10 mouse cellular contexts compared by ENCODE assay signal in the genomic region with DNA sequence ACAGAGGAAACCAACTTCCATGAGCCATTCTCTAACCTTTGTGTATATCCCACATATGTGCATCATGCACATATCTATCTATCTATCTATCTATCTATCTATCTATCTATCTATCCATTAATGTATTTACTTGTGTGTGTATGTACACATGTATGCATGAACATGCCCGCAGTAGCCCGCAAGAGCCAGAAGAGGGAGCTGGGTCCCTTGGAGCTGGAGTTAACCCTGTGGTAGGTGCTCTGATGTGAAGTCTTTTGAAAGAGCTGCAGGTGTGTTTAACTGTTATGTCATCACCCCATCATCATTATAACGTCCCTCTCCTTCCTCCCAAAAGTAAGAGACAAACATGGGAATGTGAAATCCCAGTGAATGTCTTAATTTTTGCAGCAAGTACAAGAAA.
DNase-seq lines count a peak whose midpoint lies in the region; ATAC-seq and TF ChIP-seq lines count a peak whose summit lies in the region.
"Had no signal": no experiment of that assay in that cellular context is flagged by ENCODE, and none has a peak within 500 bp of the region (broad histone marks: within the 10 kb centered on the region; RNA-seq: fewer than 3 reads in every experiment).

No protein-coding gene starts in this region.

- DNase-seq in midbrain, postnatal 0 days (ENCODE audit: low spot score) = no peak
- DNase-seq in Patski (ENCODE audit: low read depth, low spot score) = no peak
- peak; percentile 9 for DNase-seq in thymus, postnatal 0 days (ENCODE audit: low spot score)
- DNase-seq in urinary bladder, adult 2 months (ENCODE audit: low spot score) = no peak
- DNase-seq: cerebellum, postnatal 25 days; spleen, adult 18-20 months had no signal

- H3K4me1 ChIP-seq in intestine, postnatal 0 days (replicated peaks; ENCODE audit: control insufficient read depth, insufficient read depth, low read length) = no peaks in the 10 kb centered on the region
- no peaks in the 10 kb centered on the region for H3K4me1 ChIP-seq in intestine, embryonic 16.5 days (ENCODE audit: control insufficient read depth, insufficient read depth, low read length)
- H3K4me1 ChIP-seq in midbrain, postnatal 0 days (ENCODE audit: insufficient read depth, low read length) = no peaks in the 10 kb centered on the region
- peaks cover 2% of the 10 kb centered on the region; the same call in 1 of the 2 replicates for H3K4me1 ChIP-seq in midbrain, embryonic 16.5 days (ENCODE audit: control insufficient read depth, insufficient read depth, low read length)

- POLR2A ChIA-PET in Patski (lab: Charles Lee) = interaction anchor here (1.2 kb wide), 1 partner anchor 278 kb away, joined by 3 read pairs; no protein-coding TSS in a partner anchor

- in situ Hi-C loops in Patski (cut with MboI; ENCODE audit: low pct_unique_long_range_greater_than_20kb) = loop anchor here (10.0 kb wide), 2 partner anchors 130 to 280 kb away; no protein-coding TSS in a partner anchor

- no peaks in the 10 kb centered on the region for H3K27me3 ChIP-seq in intestine, postnatal 0 days (replicated peaks; ENCODE audit: control insufficient read depth, insufficient read depth, low read length)
- no peaks in the 10 kb centered on the region for H3K27me3 ChIP-seq in intestine, embryonic 16.5 days (replicated peaks; ENCODE audit: control insufficient read depth, insufficient read depth, low read length)
- no peaks in the 10 kb centered on the region for H3K27me3 ChIP-seq in midbrain, postnatal 0 days (ENCODE audit: insufficient read depth, low read length)
- H3K27me3 ChIP-seq in midbrain, embryonic 16.5 days (ENCODE audit: control insufficient read depth, insufficient read depth, low read depth, low read length) = no peaks in the 10 kb centered on the region
- H3K27me3 ChIP-seq in Patski = peaks cover 41% of the 10 kb centered on the region

- no peak overlapping the region for H3K4me2 ChIP-seq in intestine, postnatal 0 days (replicated peaks; ENCODE audit: low read depth)
- no peak overlapping the region for H3K4me2 ChIP-seq in intestine, embryonic 16.5 days (ENCODE audit: low read depth, low read length)
- H3K4me2 ChIP-seq in midbrain, postnatal 0 days (ENCODE audit: low read depth, low read length, poor library complexity, severe bottlenecking) = no peak overlapping the region
- no peak overlapping the region for H3K4me2 ChIP-seq in midbrain, embryonic 16.5 days (ENCODE audit: low read length)

- no peak overlapping the region for H3K27ac ChIP-seq in intestine, postnatal 0 days (ENCODE audit: low read depth, low read length)
- no peak overlapping the region for H3K27ac ChIP-seq in intestine, embryonic 16.5 days (ENCODE audit: low read length)
- H3K27ac ChIP-seq in midbrain, postnatal 0 days (ENCODE audit: low read depth, low read length) = no peak overlapping the region
- no peak overlapping the region for H3K27ac ChIP-seq in midbrain, embryonic 16.5 days (ENCODE audit: low read length)

- peak; percentile 67 for TF ChIP-seq CTCF in intestine, postnatal 0 days (IDR thresholded peaks at IDR 0.05; ENCODE audit: low read depth)
- TF ChIP-seq CTCF in midbrain, postnatal 0 days (IDR thresholded peaks at IDR 0.05) = peak; percentile 59
- TF ChIP-seq CTCF in Patski (IDR thresholded peaks at IDR 0.05) = peak; percentile 56

- no peak overlapping the region for H3K4me3 ChIP-seq in intestine, postnatal 0 days (ENCODE audit: low read depth, low read length)
- H3K4me3 ChIP-seq in intestine, embryonic 16.5 days (ENCODE audit: low read length) = no peak overlapping the region
- no peak overlapping the region for H3K4me3 ChIP-seq in midbrain, postnatal 0 days (ENCODE audit: low read depth, low read length)
- H3K4me3 ChIP-seq in midbrain, embryonic 16.5 days (ENCODE audit: low read depth, low read length) = no peak overlapping the region

- no peaks in the 10 kb centered on the region for H3K9me3 ChIP-seq in intestine, postnatal 0 days (ENCODE audit: control insufficient read depth)
- no peaks in the 10 kb centered on the region for H3K9me3 ChIP-seq in intestine, embryonic 16.5 days (ENCODE audit: control insufficient read depth, low read length)
- no peaks in the 10 kb centered on the region for H3K9me3 ChIP-seq in midbrain, postnatal 0 days (ENCODE audit: low read length)
- H3K9me3 ChIP-seq in midbrain, embryonic 16.5 days (replicated peaks; ENCODE audit: control insufficient read depth, low read length, poor library complexity, severe bottlenecking) = no peaks in the 10 kb centered on the region

- ATAC-seq in intestine, postnatal 0 days = no peak
- no peak for ATAC-seq in intestine, embryonic 16.5 days
- ATAC-seq in midbrain, postnatal 0 days (ENCODE audit: low FRiP score) = no peak
- no peak for ATAC-seq in midbrain, embryonic 16.5 days
- ATAC-seq in Patski = no peak
- ATAC-seq in CD4-positive, CD25-positive, alpha-beta regulatory T cell, adult 4 months = no peak

- WGBS in intestine, postnatal 0 days = 89% methylated on average over 3 of the region's 3 CpGs
- 82% methylated on average over 3 of the region's 3 CpGs for whole genome bisulfite sequencing in intestine, embryonic 16.5 days
- WGBS in midbrain, postnatal 0 days = 91% methylated on average over 3 of the region's 3 CpGs
- WGBS in midbrain, embryonic 16.5 days = 91% methylated on average over 3 of the region's 3 CpGs

- CTCF ChIA-PET in Patski (lab: Charles Lee) = interaction anchor here (0.7 to 1.9 kb wide), 4 partner anchors 17 to 312 kb away, joined by 3 to 9 read pairs (median 6); no protein-coding TSS in a partner anchor

- H3K9ac ChIP-seq in intestine, postnatal 0 days (ENCODE audit: low read depth, low read length) = no peak overlapping the region
- H3K9ac ChIP-seq in intestine, embryonic 16.5 days (ENCODE audit: low read depth, low read length) = no peak overlapping the region
- H3K9ac ChIP-seq in midbrain, postnatal 0 days (replicated peaks; ENCODE audit: low read length, poor library complexity, severe bottlenecking) = no peak overlapping the region
- H3K9ac ChIP-seq in midbrain, embryonic 16.5 days (ENCODE audit: low read depth, low read length) = no peak overlapping the region

- H3K36me3 ChIP-seq in intestine, postnatal 0 days (ENCODE audit: control insufficient read depth, insufficient read depth) = no peaks in the 10 kb centered on the region
- H3K36me3 ChIP-seq in intestine, embryonic 16.5 days (ENCODE audit: control insufficient read depth, insufficient read depth, low read length) = no peaks in the 10 kb centered on the region
- no peaks in the 10 kb centered on the region for H3K36me3 ChIP-seq in midbrain, postnatal 0 days (ENCODE audit: insufficient read depth, low read length)
- no peaks in the 10 kb centered on the region for H3K36me3 ChIP-seq in midbrain, embryonic 16.5 days (ENCODE audit: control insufficient read depth, insufficient read depth, low read length)
